Mouse (Mus musculus) CH12.LX (cell line): ENCODE data around the gene Actn2. TPM values are rescaled to one million over a fixed set of nuclear protein-coding genes. Genes with fewer than 3 reads are reported as not detected.

ENCODE experiments used
- DNase-seq: peaks from one replicate; pipeline ENCODE4 v3.0.0-alpha.2; 2013; ENCODE audit errors: extremely low read depth
- H3K27ac ChIP-seq: 2 replicates; pipeline ENCODE4 v1.5.1; 2012; ENCODE audit warnings: low read depth, mild to moderate bottlenecking, control low read depth, moderate library complexity; ENCODE audit not compliant: insufficient read depth
- H3K27me3 ChIP-seq: replicated peaks from 2 replicates; pipeline ENCODE3; 2012; ENCODE audit warnings: inconsistent platforms
- H3K36me3 ChIP-seq, 2 experiments: replicated peaks in 1 of 2; 2 replicates each; pipeline versions ENCODE3 to v1.6.1; 2012; ENCODE audit warnings: inconsistent platforms in 1 of 2, low read length in 1 of 2, mild to moderate bottlenecking in 1 of 2, mixed read lengths in 1 of 2, moderate library complexity in 1 of 2; ENCODE audit not compliant: control insufficient read depth in 1 of 2, insufficient read depth in 1 of 2
- H3K4me1 ChIP-seq, 2 experiments: 2 replicates each; pipeline ENCODE4 v1.6.1; 2012; ENCODE audit warnings: inconsistent platforms in 1 of 2, moderate library complexity in 1 of 2; ENCODE audit not compliant: insufficient read depth in 2 of 2, control insufficient read depth in 1 of 2
- H3K4me2 ChIP-seq: 2 replicates; pipeline ENCODE4 v1.6.1; 2012; ENCODE audit warnings: low read depth, mild to moderate bottlenecking, control low read depth; ENCODE audit not compliant: poor library complexity, insufficient read depth, severe bottlenecking
- H3K4me3 ChIP-seq, 3 experiments: fragments of 150-350 bp in 1 of 3; sonication (generic) in 1 of 3; replicated peaks in 1 of 3; 2 replicates each; pipeline versions ENCODE3 to v1.5.1; 2011 to 2012; ENCODE audit warnings: low read depth in 2 of 3, low read length in 2 of 3, mild to moderate bottlenecking in 2 of 3, moderate library complexity in 2 of 3, control low read depth in 1 of 3, improper control_type of control experiment in 1 of 3, inconsistent platforms in 1 of 3, mixed read lengths in 1 of 3; ENCODE audit not compliant: poor library complexity in 1 of 3
- H3K79me2 ChIP-seq: replicated peaks from 2 replicates; pipeline ENCODE4 v1.6.1; 2012; ENCODE audit warnings: mild to moderate bottlenecking, moderate library complexity; ENCODE audit not compliant: control insufficient read depth, poor library complexity, insufficient read depth, severe bottlenecking; ENCODE audit errors: extremely low read depth
- H3K9ac ChIP-seq: 2 replicates; pipeline ENCODE4 v1.6.1; 2012; ENCODE audit warnings: low read depth, mild to moderate bottlenecking, control low read depth, moderate library complexity; ENCODE audit not compliant: insufficient read depth
- H3K9me3 ChIP-seq: replicated peaks from 2 replicates; pipeline ENCODE3; 2012; ENCODE audit warnings: low read length, inconsistent platforms, mixed read lengths
- CHD1 ChIP-seq: IDR thresholded peaks from 2 replicates; pipeline ENCODE4 v1.6.1; 2012; ENCODE audit warnings: low read depth, low read length, improper control_type of control experiment, inconsistent platforms
- CHD2 ChIP-seq: IDR thresholded peaks from 2 replicates; pipeline ENCODE4 v1.6.1; 2011; ENCODE audit warnings: low read length, improper control_type of control experiment
- CTCF ChIP-seq, 2 experiments: IDR thresholded peaks in 1 of 2; conservative IDR thresholded peaks in 1 of 2; 2 replicates each; pipeline ENCODE4 v1.5.1; 2011 to 2012; ENCODE audit warnings: low read depth in 2 of 2, low read length in 2 of 2, improper control_type of control experiment in 1 of 2, inconsistent platforms in 1 of 2, mild to moderate bottlenecking in 1 of 2, moderate library complexity in 1 of 2
- ELF1 ChIP-seq: IDR thresholded peaks from 2 replicates; pipeline ENCODE4 v1.6.1; 2014; ENCODE audit warnings: low read depth, mild to moderate bottlenecking, inconsistent platforms, low read length, improper control_type of control experiment
- EP300 ChIP-seq: IDR thresholded peaks from 2 replicates; pipeline ENCODE4 v1.6.1; 2011; ENCODE audit warnings: low read length, improper control_type of control experiment
- ETS1 ChIP-seq: conservative IDR thresholded peaks from 2 replicates; pipeline ENCODE4 v1.6.1; 2012; ENCODE audit warnings: low read depth, mild to moderate bottlenecking, inconsistent platforms, low read length, improper control_type of control experiment, moderate library complexity
- HCFC1 ChIP-seq: IDR thresholded peaks from 2 replicates; pipeline ENCODE4 v1.6.1; 2012; ENCODE audit warnings: low read depth, mild to moderate bottlenecking, inconsistent platforms, low read length, improper control_type of control experiment
- IRF4 ChIP-seq: IDR thresholded peaks from 2 replicates; pipeline ENCODE4 v1.6.1; 2014; ENCODE audit warnings: low read depth, mild to moderate bottlenecking, inconsistent platforms, low read length, improper control_type of control experiment
- JUN ChIP-seq: IDR thresholded peaks from 2 replicates; pipeline ENCODE4 v1.6.1; 2011; ENCODE audit warnings: low read depth, mild to moderate bottlenecking, low read length, improper control_type of control experiment, moderate library complexity; ENCODE audit not compliant: insufficient read depth
- JUND ChIP-seq: conservative IDR thresholded peaks from 2 replicates; pipeline ENCODE4 v1.6.1; 2011; ENCODE audit warnings: low read depth, low read length, improper control_type of control experiment
- KAT2A ChIP-seq: IDR thresholded peaks from 2 replicates; pipeline ENCODE4 v1.6.1; 2012; ENCODE audit warnings: low read length, improper control_type of control experiment, inconsistent platforms; ENCODE audit not compliant: insufficient replicate concordance
- MAX ChIP-seq: IDR thresholded peaks from 2 replicates; pipeline ENCODE4 v1.6.1; 2011; ENCODE audit warnings: low read length, improper control_type of control experiment
- MAZ ChIP-seq: IDR thresholded peaks from 2 replicates; pipeline ENCODE4 v1.6.1; 2012; ENCODE audit warnings: low read depth, mild to moderate bottlenecking, inconsistent platforms, low read length, improper control_type of control experiment, moderate library complexity
- MEF2A ChIP-seq: IDR thresholded peaks from 2 replicates; pipeline ENCODE4 v1.6.1; 2014; ENCODE audit warnings: low read depth, mild to moderate bottlenecking, inconsistent platforms, low read length, improper control_type of control experiment, borderline replicate concordance
- NELFE ChIP-seq: IDR thresholded peaks from 2 replicates; pipeline ENCODE4 v1.6.1; 2011; ENCODE audit warnings: low read depth, low read length, improper control_type of control experiment
- PAX5 ChIP-seq: IDR thresholded peaks from 2 replicates; pipeline ENCODE4 v1.6.1; 2012; ENCODE audit warnings: low read length, inconsistent platforms, mixed read lengths
- POLR2A ChIP-seq: IDR thresholded peaks from 2 replicates; pipeline ENCODE4 v1.6.1; 2011; ENCODE audit warnings: low read depth, mild to moderate bottlenecking, improper control_type of control experiment, low read length
- POLR2AphosphoS2 ChIP-seq: IDR thresholded peaks from 2 replicates; pipeline ENCODE4 v1.6.1; 2011; ENCODE audit warnings: low read depth, low read length, improper control_type of control experiment
- RCOR1 ChIP-seq: conservative IDR thresholded peaks from 2 replicates; pipeline ENCODE4 v1.6.1; 2012; ENCODE audit warnings: low read depth, mild to moderate bottlenecking, inconsistent platforms, low read length, improper control_type of control experiment
- SIN3A ChIP-seq: IDR thresholded peaks from 2 replicates; pipeline ENCODE4 v1.6.1; 2012; ENCODE audit warnings: low read length, improper control_type of control experiment, inconsistent platforms
- SMC3 ChIP-seq: IDR thresholded peaks from 2 replicates; pipeline ENCODE4 v1.6.1; 2011; ENCODE audit warnings: low read depth, low read length, improper control_type of control experiment
- TBP ChIP-seq: conservative IDR thresholded peaks from 2 replicates; pipeline ENCODE4 v1.6.1; 2011; ENCODE audit warnings: low read depth, low read length, improper control_type of control experiment
- USF2 ChIP-seq: conservative IDR thresholded peaks from 2 replicates; pipeline ENCODE4 v1.6.1; 2011; ENCODE audit warnings: low read depth, low read length, improper control_type of control experiment
- ZKSCAN1 ChIP-seq: IDR thresholded peaks from 2 replicates; pipeline ENCODE4 v1.6.1; 2012; ENCODE audit warnings: low read depth, inconsistent platforms, low read length, improper control_type of control experiment, borderline replicate concordance
- ZNF384 ChIP-seq: IDR thresholded peaks from 2 replicates; pipeline ENCODE4 v1.6.1; 2012; ENCODE audit warnings: low read depth, low read length, improper control_type of control experiment, inconsistent platforms
- dilution Hi-C: fragments of 300-500 bp; cut with MboI; formaldehyde crosslinking; loops from 2 replicates; pipeline ENCODE4 v1.14.3; 2020; ENCODE audit warnings: low sequenced_read_pairs; ENCODE audit not compliant: extremely low pct_unique_long_range_greater_than_20kb, extremely low pct_ligation_motif_present
- in situ Hi-C: fragments of 300-500 bp; cut with MboI; formaldehyde crosslinking; loops from 3 replicates; pipeline ENCODE4 v1.14.3; 2019; ENCODE audit warnings: low sequenced_read_pairs, low pct_ligation_motif_present, low pct_unique_long_range_greater_than_20kb, mixed read lengths
- polyA plus RNA-seq: library from polyadenylated mRNA; unstranded; fragments of >175 nt; gene quantifications from 2 replicates; pipeline ENCODE4 v1.2.1, GENCODE M21; 2012; ENCODE audit warnings: low read depth; ENCODE audit not compliant: insufficient read length
- total RNA-seq, 2 experiments: library from RNA; depleted of rRNA; stranded (reverse); fragments of 300-350 nt in 1 of 2; fragments of >200 nt in 1 of 2; gene quantifications; 2 replicates each; pipeline ENCODE4 v1.2.3; 2012 to 2014

Gene Actn2
- total and polyA plus RNA-seq, 3 experiments = not detected

GRCm38 (mm10) chr13:12228248-12228647 lies 112.3 kb downstream of the Actn2 start:
- TF ChIP-seq EP300 (no peak), USF2 (no peak), CTCF (conservative IDR thresholded peaks at IDR 0.05 in 1 of 2, IDR thresholded peaks at IDR 0.05 in 1 of 2; ENCODE audit: low read depth in 2 of 2, low read length in 2 of 2) (no peak), HCFC1 (no peak), MEF2A (no peak), POLR2A (no peak), KAT2A (no peak), PAX5 (no peak), JUN (no peak), ZNF384 (no peak), RCOR1 (no peak), CHD2 (no peak), SIN3A (no peak), SMC3 (no peak), ZKSCAN1 (no peak), JUND (no peak), MAX (no peak), IRF4 (no peak), ELF1 (no peak), CHD1 (no peak)
- H3K79me2 ChIP-seq = no peaks in the 10 kb centered on the region
- H3K9me3 ChIP-seq = no peaks in the 10 kb centered on the region
- in situ Hi-C loops (no loop called here), dilution Hi-C loops (no loop called here)
- no peak overlapping the region for H3K9ac ChIP-seq
- H3K36me3 ChIP-seq = peaks cover 56 to 88% of the 10 kb centered on the region in 2 experiments
- no peaks in the 10 kb centered on the region for H3K27me3 ChIP-seq
- no peak overlapping the region for H3K4me3 ChIP-seq
- H3K4me2 ChIP-seq = no peak overlapping the region
- no peak for DNase-seq
- H3K4me1 ChIP-seq = no peaks in the 10 kb centered on the region
- no peak overlapping the region for H3K27ac ChIP-seq

- no peak overlapping the region for H3K27ac ChIP-seq
- DNase-seq = no peak
- H3K4me1 ChIP-seq = no peaks in the 10 kb centered on the region
- no peak overlapping the region for H3K9ac ChIP-seq
- peaks cover 53 to 87% of the 10 kb centered on the region in 2 experiments for H3K36me3 ChIP-seq
- TF ChIP-seq MAZ (no peak), ZNF384 (no peak), EP300 (no peak), PAX5 (no peak), POLR2AphosphoS2 (no peak), RCOR1 (no peak), USF2 (no peak), ETS1 (no peak), CHD2 (no peak), MEF2A (no peak), NELFE (no peak), MAX (no peak), SMC3 (no peak), JUND (no peak), TBP (no peak), SIN3A (no peak)
- dilution Hi-C loops (no loop called here), in situ Hi-C loops (no loop called here)
- no peak overlapping the region for H3K4me3 ChIP-seq
- H3K4me2 ChIP-seq = no peak overlapping the region
- no peaks in the 10 kb centered on the region for H3K9me3 ChIP-seq
- H3K27me3 ChIP-seq = no peaks in the 10 kb centered on the region
- H3K79me2 ChIP-seq = no peaks in the 10 kb centered on the region
Measured at GRCm38 (mm10) chr13:12227606-12228005, 113.0 kb downstream of the Actn2 start.
